Mouse (Mus musculus): ENCODE measurements around the gene Ccser1. TPM values are rescaled to one million over a fixed set of nuclear protein-coding genes. Genes with fewer than 3 reads are reported as not detected.

The Ccser1 gene
- polyA plus RNA-seq, 1 experiment from 2014 or later, result 30.8 TPM

GRCm38 (mm10) chr6:61515310-61515709, 335.2 kb downstream of the Ccser1 start:
- Histone ChIP-seq H3K4me3 (no peak overlapping the region), H3K36me3 (no peaks in the 10 kb centered on the region), H3K9me3 (no peaks in the 10 kb centered on the region), H3K4me2 (replicated peaks) (no peak overlapping the region), H3K27ac (replicated peaks) (no peak overlapping the region), H3K9ac (replicated peaks) (no peak overlapping the region), H3K4me1 (no peaks in the 10 kb centered on the region), H3K27me3 (no peaks in the 10 kb centered on the region)
- no peak for ATAC-seq (replicated peaks)
- 74% methylated on average over 2 of the region's 2 CpGs for WGBS

GRCm38 (mm10) chr6:61521587-61521986, 341.5 kb downstream of the Ccser1 start:
- WGBS, result 86% methylated on average over 2 of the region's 2 CpGs
- no peaks in the 10 kb centered on the region for H3K9me3 ChIP-seq
- no peaks in the 10 kb centered on the region for H3K4me1 ChIP-seq
- H3K36me3 ChIP-seq, result no peaks in the 10 kb centered on the region
- no peak overlapping the region for H3K4me2 ChIP-seq (replicated peaks)
- H3K4me3 ChIP-seq, result no peak overlapping the region
- no peak overlapping the region for H3K27ac ChIP-seq (replicated peaks)
- H3K9ac ChIP-seq (replicated peaks), result no peak overlapping the region
- no peaks in the 10 kb centered on the region for H3K27me3 ChIP-seq
- ATAC-seq (replicated peaks), result no peak

DNA sequence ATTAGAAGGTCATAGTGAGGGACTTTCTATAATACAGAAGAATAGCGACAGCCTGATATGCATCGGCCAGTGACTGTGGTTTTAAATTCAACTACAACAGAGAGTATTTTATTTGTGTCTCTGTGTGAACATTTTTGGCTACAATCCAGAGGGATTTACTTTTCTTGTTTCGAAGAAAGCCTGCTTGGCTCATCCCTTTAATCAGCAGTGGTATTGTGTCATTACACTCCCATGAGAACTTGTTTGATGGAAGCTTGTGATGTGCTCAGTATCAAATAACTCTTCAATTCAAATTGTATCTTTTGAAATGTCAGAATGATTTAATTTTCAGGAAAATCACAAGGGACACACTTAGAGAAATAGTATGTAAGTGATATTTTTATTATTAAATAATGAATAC, 342.0 kb downstream of the Ccser1 start:
- no peak overlapping the region for H3K4me3 ChIP-seq
- no peaks in the 10 kb centered on the region for H3K36me3 ChIP-seq
- H3K4me1 ChIP-seq, result no peaks in the 10 kb centered on the region
- H3K9me3 ChIP-seq, result no peaks in the 10 kb centered on the region
- no peak overlapping the region for H3K27ac ChIP-seq (replicated peaks)
- no peak for ATAC-seq (replicated peaks)
- H3K27me3 ChIP-seq, result no peaks in the 10 kb centered on the region
- H3K4me2 ChIP-seq (replicated peaks), result no peak overlapping the region
- 49% methylated on average over 3 of the region's 3 CpGs for WGBS
- H3K9ac ChIP-seq (replicated peaks), result no peak overlapping the region

DNA sequence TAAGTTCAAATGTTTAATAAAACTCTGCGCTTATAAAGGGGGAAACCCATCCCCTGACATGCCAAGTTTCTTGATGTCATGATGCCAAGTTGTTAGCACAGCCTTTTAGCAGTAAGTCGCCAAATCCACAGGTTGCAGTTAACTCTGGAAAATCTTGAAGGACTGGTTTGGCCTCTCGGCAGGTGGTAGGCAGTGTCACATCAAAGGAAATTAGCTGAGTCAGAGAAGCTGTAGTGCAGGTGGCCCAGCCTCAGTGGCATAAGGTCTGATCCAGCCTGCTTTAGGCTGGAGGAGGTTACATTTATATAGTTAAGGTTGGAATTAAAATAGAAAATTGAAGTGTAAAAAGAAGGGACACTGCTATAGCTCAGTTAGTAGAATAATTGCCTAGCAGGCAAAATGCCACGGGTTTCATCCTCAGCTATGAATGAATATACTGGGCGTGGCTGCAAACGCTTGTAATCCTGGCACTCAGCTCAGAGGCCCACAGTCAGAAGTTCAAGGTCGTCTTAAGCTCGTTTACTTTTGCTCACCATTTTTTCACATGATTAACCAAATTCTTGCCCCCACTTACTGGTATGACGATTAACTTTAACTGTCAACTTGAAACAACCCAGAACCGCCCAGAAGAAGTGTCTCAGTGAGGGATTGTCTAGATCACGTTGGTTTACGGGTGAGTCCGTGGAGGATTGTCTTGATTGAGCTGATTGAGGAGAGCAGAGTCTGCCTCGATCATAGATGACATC, 343.8 kb downstream of the Ccser1 start:
- H3K9me3 ChIP-seq, result no peaks in the 10 kb centered on the region
- H3K4me1 ChIP-seq, result no peaks in the 10 kb centered on the region
- H3K9ac ChIP-seq (replicated peaks), result no peak overlapping the region
- 45% methylated on average over 14 of the region's 14 CpGs for WGBS
- no peak overlapping the region for H3K27ac ChIP-seq (replicated peaks)
- no peak overlapping the region for H3K4me3 ChIP-seq
- H3K4me2 ChIP-seq (replicated peaks), result no peak overlapping the region
- H3K27me3 ChIP-seq, result no peaks in the 10 kb centered on the region
- no peak for ATAC-seq (replicated peaks)
- no peaks in the 10 kb centered on the region for H3K36me3 ChIP-seq

DNA sequence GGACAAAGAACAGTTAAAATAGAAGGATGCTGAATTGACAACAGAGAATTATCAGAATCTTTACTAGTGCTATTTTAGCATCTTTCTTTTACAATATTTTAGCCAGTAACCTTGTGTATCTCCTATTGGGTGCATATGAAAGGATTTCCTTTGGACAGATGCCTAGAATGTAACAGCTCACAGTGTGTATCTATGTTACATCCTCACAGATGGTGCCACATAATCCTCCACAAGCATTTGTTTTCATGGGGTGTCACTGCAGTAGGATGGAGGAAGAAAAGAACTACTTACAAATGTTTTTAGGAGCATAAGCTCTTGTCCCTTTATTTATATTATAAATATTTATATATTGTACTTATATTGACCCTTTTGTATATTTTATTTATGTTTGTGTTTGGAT, 360.6 kb downstream of the Ccser1 start:
- no peaks in the 10 kb centered on the region for H3K36me3 ChIP-seq
- H3K27me3 ChIP-seq, result no peaks in the 10 kb centered on the region
- peaks cover 9% of the 10 kb centered on the region for H3K4me1 ChIP-seq
- no peak overlapping the region for H3K4me2 ChIP-seq (replicated peaks)
- no peak overlapping the region for H3K4me3 ChIP-seq
- ATAC-seq (replicated peaks), result peak; percentile 89
- H3K9me3 ChIP-seq, result no peaks in the 10 kb centered on the region
- no peak overlapping the region for H3K27ac ChIP-seq (replicated peaks)
- H3K9ac ChIP-seq (replicated peaks), result no peak overlapping the region

GRCm38 (mm10) chr6:61543459-61544044, 363.4 kb downstream of the Ccser1 start:
- Histone ChIP-seq H3K27me3 (no peaks in the 10 kb centered on the region), H3K36me3 (no peaks in the 10 kb centered on the region), H3K4me1 (peaks cover 9% of the 10 kb centered on the region), H3K4me2 (replicated peaks) (no peak overlapping the region), H3K9me3 (no peaks in the 10 kb centered on the region), H3K4me3 (no peak overlapping the region), H3K9ac (replicated peaks) (no peak overlapping the region), H3K27ac (replicated peaks) (no peak overlapping the region)
- WGBS, result 22% methylated on average over 7 of the region's 7 CpGs
- no peak; the same call in 1 of the 2 replicates for ATAC-seq (replicated peaks)

- Histone ChIP-seq H3K4me1 (peaks cover 5% of the 10 kb centered on the region; the same call in 1 of the 2 replicates), H3K9me3 (no peaks in the 10 kb centered on the region), H3K9ac (replicated peaks) (no peak overlapping the region), H3K27me3 (no peaks in the 10 kb centered on the region), H3K4me2 (replicated peaks) (no peak overlapping the region), H3K36me3 (no peaks in the 10 kb centered on the region), H3K27ac (replicated peaks) (no peak overlapping the region), H3K4me3 (no peak overlapping the region)
- 51% methylated on average over 2 of the region's 2 CpGs for WGBS
- 0 out of 2 replicates have a peak, but pooled peaks have one; percentile 48 for ATAC-seq (replicated peaks)
Measured at GRCm38 (mm10) chr6:61567551-61567950, 387.4 kb downstream of the Ccser1 start.

- no peaks in the 10 kb centered on the region for H3K9me3 ChIP-seq
- no peaks in the 10 kb centered on the region for H3K36me3 ChIP-seq
- H3K4me3 ChIP-seq, result no peak overlapping the region
- no peak overlapping the region for H3K9ac ChIP-seq (replicated peaks)
- H3K4me2 ChIP-seq (replicated peaks), result no peak overlapping the region
- H3K27ac ChIP-seq (replicated peaks), result no peak overlapping the region
- 70% methylated on average over 8 of the region's 8 CpGs for WGBS
- no peaks in the 10 kb centered on the region for H3K27me3 ChIP-seq
- ATAC-seq (replicated peaks), result peak; percentile 76
- H3K4me1 ChIP-seq, result peaks cover 5% of the 10 kb centered on the region; the same call in 1 of the 2 replicates
Measured at GRCm38 (mm10) chr6:61567967-61568366, 387.8 kb downstream of the Ccser1 start.

GRCm38 (mm10) chr6:61581696-61582095, 401.6 kb downstream of the Ccser1 start:
- no peak overlapping the region for H3K4me3 ChIP-seq
- no peaks in the 10 kb centered on the region for H3K27me3 ChIP-seq
- H3K27ac ChIP-seq (replicated peaks), result no peak overlapping the region
- no peaks in the 10 kb centered on the region for H3K9me3 ChIP-seq
- no peak overlapping the region for H3K9ac ChIP-seq (replicated peaks)
- 0 out of 2 replicates have a peak, but pooled peaks have one; percentile 48 for ATAC-seq (replicated peaks)
- H3K4me2 ChIP-seq (replicated peaks), result no peak overlapping the region
- H3K4me1 ChIP-seq, result no peaks in the 10 kb centered on the region
- no peaks in the 10 kb centered on the region for H3K36me3 ChIP-seq

- ATAC-seq (replicated peaks), result no peak
- no peaks in the 10 kb centered on the region for H3K9me3 ChIP-seq
- no peaks in the 10 kb centered on the region for H3K36me3 ChIP-seq
- no peaks in the 10 kb centered on the region for H3K27me3 ChIP-seq
- no peak overlapping the region for H3K4me2 ChIP-seq (replicated peaks)
- no peaks in the 10 kb centered on the region for H3K4me1 ChIP-seq
- H3K4me3 ChIP-seq, result no peak overlapping the region
- no peak overlapping the region for H3K27ac ChIP-seq (replicated peaks)
- 78% methylated on average over 2 of the region's 2 CpGs for WGBS
- no peak overlapping the region for H3K9ac ChIP-seq (replicated peaks)
Measured at GRCm38 (mm10) chr6:61588999-61589398, 408.9 kb downstream of the Ccser1 start.

- Histone ChIP-seq H3K9me3 (no peaks in the 10 kb centered on the region), H3K4me3 (no peak overlapping the region), H3K4me2 (replicated peaks) (no peak overlapping the region), H3K4me1 (no peaks in the 10 kb centered on the region), H3K27me3 (no peaks in the 10 kb centered on the region), H3K9ac (replicated peaks) (no peak overlapping the region), H3K36me3 (no peaks in the 10 kb centered on the region), H3K27ac (replicated peaks) (no peak overlapping the region)
- 61% methylated on average over 5 of the region's 5 CpGs for WGBS
- ATAC-seq (replicated peaks), result no peak
Measured at GRCm38 (mm10) chr6:61601911-61602310, 421.8 kb downstream of the Ccser1 start.

GRCm38 (mm10) chr6:61614920-61615319, 434.8 kb downstream of the Ccser1 start:
- H3K4me3 ChIP-seq, result no peak overlapping the region
- no peak overlapping the region for H3K9ac ChIP-seq (replicated peaks)
- ATAC-seq (replicated peaks), result no peak
- no peaks in the 10 kb centered on the region for H3K27me3 ChIP-seq
- H3K4me2 ChIP-seq (replicated peaks), result no peak overlapping the region
- H3K27ac ChIP-seq (replicated peaks), result no peak overlapping the region
- H3K36me3 ChIP-seq, result no peaks in the 10 kb centered on the region
- no peaks in the 10 kb centered on the region for H3K4me1 ChIP-seq
- H3K9me3 ChIP-seq, result no peaks in the 10 kb centered on the region
- WGBS, result 54% methylated on average over 4 of the region's 4 CpGs

- Histone ChIP-seq H3K27me3 (no peaks in the 10 kb centered on the region), H3K4me2 (replicated peaks) (no peak overlapping the region), H3K9me3 (no peaks in the 10 kb centered on the region), H3K4me3 (no peak overlapping the region), H3K4me1 (no peaks in the 10 kb centered on the region), H3K27ac (replicated peaks) (no peak overlapping the region), H3K36me3 (no peaks in the 10 kb centered on the region), H3K9ac (replicated peaks) (no peak overlapping the region)
- no peak for ATAC-seq (replicated peaks)
- 85% methylated on average over 3 of the region's 3 CpGs for WGBS
Measured at GRCm38 (mm10) chr6:61621707-61622106, 441.6 kb downstream of the Ccser1 start.

Data from forebrain, embryonic 15.5 days (tissue).